Mouse (Mus musculus): ENCODE measurements around the gene Snx21.

DNA sequence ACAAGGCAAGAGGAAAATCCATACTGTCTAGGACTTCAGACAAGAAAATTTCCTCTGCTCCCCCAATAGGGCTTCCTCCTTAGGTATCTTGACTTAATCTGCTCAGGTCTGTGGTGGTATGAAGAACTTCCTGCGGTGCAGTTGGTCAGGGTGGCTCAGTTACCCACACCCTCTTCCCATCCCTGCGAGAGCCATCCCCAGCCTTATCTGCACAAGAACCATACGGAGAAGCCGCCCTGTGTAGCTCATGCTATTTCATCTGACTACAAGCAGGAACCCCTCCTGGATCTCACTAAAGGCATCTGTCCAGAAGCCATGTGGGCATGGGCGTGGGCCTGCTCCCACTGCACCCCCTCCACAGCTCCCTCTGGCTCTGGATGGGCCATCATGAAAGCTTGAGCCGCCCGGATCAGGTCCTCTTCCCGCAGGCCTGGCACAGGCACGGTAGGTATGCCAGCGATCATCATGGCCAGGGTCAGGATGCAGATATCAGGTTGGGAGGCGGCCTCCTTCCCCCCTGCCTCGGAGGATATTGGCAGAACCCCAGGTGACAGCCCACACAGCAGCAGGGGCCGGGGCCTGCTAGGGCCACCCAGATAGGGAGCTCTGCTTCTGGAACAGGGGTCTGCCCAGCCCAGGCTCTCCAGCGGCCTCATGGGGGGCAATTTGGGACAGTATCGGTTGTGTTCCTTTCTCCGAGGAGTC lies 41.7 kb downstream of the Snx21 start:
- TF ChIP-seq MAFK (IDR thresholded peaks at IDR 0.05; ENCODE audit: insufficient read depth, low read depth, low read length) (no peak), CHD2 (IDR thresholded peaks at IDR 0.05; ENCODE audit: low read depth, low read length) (no peak)
